ENCODE assay signal across 34 mouse cellular contexts in the genomic region with DNA sequence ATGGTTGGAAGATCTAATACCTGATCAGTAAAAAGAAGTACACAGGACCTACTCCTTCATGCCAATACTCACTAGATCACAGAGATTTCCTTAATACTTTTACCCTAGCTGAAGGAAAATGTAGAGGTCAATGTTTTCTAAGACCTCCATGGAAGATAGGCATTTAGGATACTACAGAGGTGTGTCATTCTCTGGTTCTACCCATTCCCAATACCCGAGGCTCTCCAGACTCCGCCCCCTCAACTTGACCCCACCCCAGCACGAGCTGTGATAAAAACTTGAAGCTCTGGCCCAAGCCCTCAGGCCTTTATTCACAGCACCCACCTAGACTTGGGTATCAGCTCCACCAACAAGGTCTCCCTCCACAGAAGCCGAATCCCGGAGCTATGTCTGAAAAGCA. TPM values are rescaled to one million over a fixed set of nuclear protein-coding genes. Genes with fewer than 3 reads are reported as not detected.
"Had no signal": no experiment of that assay in that cellular context is flagged by ENCODE, and none has a peak within 500 bp of the region (broad histone marks: within the 10 kb centered on the region; RNA-seq: fewer than 3 reads in every experiment).

Gene Tsx (plus strand): TSS at position 301 of the 400 bp plus-strand sequence.

- H3K4me3 ChIP-seq: heart, embryonic 10.5 days; heart, embryonic 12.5 days; heart, embryonic 13.5 days; heart, embryonic 15.5 days; hindbrain, embryonic 10.5 days; hindbrain, embryonic 12.5 days; hindbrain, embryonic 13.5 days; hindbrain, embryonic 15.5 days; intestine, embryonic 15.5 days; kidney, embryonic 15.5 days; layer of hippocampus, adult 2 months had no signal

- H3K4me1 ChIP-seq: heart, embryonic 10.5 days; heart, embryonic 12.5 days; heart, embryonic 13.5 days; heart, embryonic 15.5 days; hindbrain, embryonic 10.5 days; hindbrain, embryonic 12.5 days; hindbrain, embryonic 13.5 days; hindbrain, embryonic 15.5 days; intestine, embryonic 15.5 days; kidney, embryonic 15.5 days had no signal

- H3K36me3 ChIP-seq: heart, embryonic 10.5 days; heart, embryonic 12.5 days; heart, embryonic 13.5 days; heart, embryonic 15.5 days; hindbrain, embryonic 10.5 days; hindbrain, embryonic 12.5 days; hindbrain, embryonic 13.5 days; hindbrain, embryonic 15.5 days; intestine, embryonic 15.5 days; kidney, embryonic 15.5 days had no signal

- DNase-seq: heart, postnatal 10 days; heart, postnatal 14 days; heart, postnatal 36 days; heart, postnatal 4 days; kidney, adult 11 months; kidney, adult 18-20 months; kidney, adult 2 months; kidney, adult 8-10 months; kidney, adult 9 months; kidney, postnatal 10 days; kidney, postnatal 14 days; kidney, postnatal 25 days; kidney, postnatal 36 days; kidney, postnatal 4 days; layer of hippocampus, adult 9-11 months; layer of hippocampus, postnatal 36 days had no signal

- H3K27ac ChIP-seq: heart, embryonic 10.5 days; heart, embryonic 13.5 days; heart, embryonic 15.5 days; hindbrain, embryonic 10.5 days; hindbrain, embryonic 12.5 days; hindbrain, embryonic 13.5 days; hindbrain, embryonic 14.5 days; hindbrain, embryonic 15.5 days; hindbrain, postnatal 0 days; intestine, embryonic 15.5 days; kidney, embryonic 15.5 days; kidney, postnatal 0 days; layer of hippocampus, adult 2 months had no signal

RNA-seq across cellular contexts. Expression of gene Tsx, which starts in this region (rescaled TPM):
- polyA plus RNA-seq: heart, embryonic 10.5 days; heart, embryonic 12.5 days; heart, embryonic 13.5 days; heart, embryonic 14.5 days; heart, embryonic 16.5 days; heart, postnatal 0 days; hindbrain, embryonic 10.5 days; hindbrain, embryonic 12.5 days; kidney, embryonic 14.5 days had no signal
